Mouse (Mus musculus): Measurements from ENCODE around the gene Phf5a.

Gene Phf5a

DNA sequence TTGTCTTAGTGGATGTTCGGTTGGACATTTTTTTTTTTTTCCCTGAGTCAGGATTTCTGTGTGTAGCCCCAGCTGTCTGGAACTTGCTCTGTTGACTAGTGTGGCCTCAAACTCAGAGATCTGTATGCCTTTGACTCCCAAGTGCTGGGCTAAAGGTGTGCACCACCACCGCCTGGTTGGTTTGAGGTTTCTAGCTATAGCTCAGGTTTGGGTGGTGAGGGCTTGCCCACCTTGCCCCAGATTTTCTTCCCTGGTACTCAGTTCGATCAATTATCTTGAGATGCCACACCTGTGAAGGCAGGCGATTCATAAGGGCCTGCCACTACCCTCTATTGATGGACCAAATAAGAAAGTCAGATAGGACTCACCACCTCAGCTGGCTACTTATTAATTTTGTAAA is 24.6 kb downstream of the Phf5a start:
- DNase-seq = peak; percentile 23

DNA sequence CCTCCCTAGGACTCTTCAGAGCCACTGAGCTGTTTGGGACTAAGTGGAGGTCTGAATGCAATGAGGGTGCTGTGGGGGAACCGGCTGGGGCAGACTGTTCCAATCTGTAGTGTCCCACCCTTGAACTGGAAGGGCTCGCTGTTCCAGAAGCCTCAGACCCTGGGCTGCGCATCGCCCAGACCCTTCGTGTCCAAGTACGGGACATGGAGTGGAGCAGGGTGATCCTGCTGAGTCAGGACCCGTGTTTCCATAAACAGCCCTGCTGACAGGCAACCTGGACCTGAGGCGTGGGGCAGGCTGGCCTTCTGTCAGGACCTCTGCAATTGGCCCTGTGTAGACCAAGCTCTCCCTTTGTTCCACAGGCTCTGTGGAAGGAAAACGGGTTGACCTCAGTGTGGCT is 25.0 kb downstream of the Phf5a start:
- peak; percentile 42 for DNase-seq

DNA sequence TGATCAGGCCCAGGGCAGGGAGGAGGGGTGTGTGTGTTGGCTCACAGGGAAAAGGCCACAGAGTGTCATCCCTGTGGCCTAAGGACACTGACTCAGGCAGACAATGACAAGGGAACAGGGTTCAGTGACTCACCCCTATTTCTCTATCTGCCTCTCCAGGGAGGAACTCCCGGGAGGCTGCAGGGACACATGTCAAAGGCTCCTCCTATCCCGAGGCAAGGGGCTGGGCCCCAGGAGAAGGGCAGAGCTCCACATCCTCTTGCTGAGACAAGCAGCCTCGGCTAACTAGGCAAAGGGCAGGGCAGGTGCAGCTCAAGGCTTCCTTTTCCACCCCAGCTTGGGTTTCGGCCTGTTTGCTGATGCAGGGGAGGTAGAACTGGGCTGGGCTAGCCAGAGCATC is 26.0 kb downstream of the Phf5a start:
- DNase-seq = peak; percentile 42

- peak; percentile 23 for DNase-seq
Measured at GRCm38 (mm10) chr15:81845033-81845625, 26.6 kb downstream of the Phf5a start.

DNA sequence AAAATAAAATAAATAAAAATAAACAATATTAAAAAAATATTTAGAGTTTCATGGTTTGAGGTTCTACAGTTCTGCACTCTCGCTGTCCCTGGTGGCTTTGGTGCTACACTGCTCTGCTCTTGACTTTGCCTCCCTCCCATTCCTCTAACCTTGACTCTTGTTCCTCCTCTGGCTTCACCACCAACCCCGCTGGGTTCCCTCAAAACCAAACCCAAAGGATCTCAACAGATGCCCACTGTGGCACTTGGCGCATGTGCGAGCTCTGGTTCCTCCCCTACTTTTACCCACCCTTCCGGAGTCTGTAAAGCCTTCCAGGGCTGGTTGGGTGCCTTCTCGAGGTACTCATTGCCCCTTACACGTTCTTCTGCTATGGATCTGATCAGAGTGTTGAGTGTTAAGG is 29.4 kb downstream of the Phf5a start:
- peak; percentile 51 for DNase-seq

DNA sequence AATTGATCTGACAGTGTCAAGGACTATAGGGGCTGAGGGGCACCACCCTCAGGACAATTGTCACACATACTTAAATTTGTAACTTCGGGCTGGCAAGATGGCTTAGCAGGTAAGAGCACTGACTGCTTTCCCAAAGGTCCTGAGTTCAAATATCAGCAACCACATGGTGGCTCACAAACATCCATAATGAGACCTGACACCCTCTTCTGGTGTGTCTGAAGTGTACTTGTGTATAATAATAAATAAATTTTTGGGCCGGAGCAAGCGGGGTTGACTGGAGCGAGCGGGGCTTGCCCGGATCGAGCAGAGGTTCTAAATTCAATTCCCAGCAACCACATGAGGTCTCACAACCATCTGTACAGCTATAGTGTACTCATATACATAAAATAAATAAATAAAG is 31.4 kb downstream of the Phf5a start:
- DNase-seq = peak; percentile 56

DNA sequence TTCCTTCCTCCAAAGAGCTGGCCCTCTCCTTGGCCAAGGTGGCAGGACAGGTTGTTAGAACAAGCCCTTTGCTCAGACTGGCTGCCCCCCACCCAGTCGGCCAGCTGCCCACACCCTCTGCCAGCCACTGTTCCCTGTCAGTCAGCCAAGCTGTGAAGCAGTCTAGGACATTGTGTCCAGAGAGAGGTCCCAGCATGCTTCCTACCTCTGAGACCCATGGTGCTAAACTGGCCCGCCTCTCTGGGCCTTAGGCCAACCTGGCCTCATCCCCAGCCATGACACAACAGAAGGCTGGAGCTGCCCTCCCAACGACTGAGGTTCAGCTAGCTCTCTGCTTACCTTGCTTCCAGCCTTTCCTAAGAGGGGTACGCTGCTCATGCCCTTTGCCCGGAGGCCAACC is 32.1 kb downstream of the Phf5a start:
- DNase-seq = peak; percentile 99

DNA sequence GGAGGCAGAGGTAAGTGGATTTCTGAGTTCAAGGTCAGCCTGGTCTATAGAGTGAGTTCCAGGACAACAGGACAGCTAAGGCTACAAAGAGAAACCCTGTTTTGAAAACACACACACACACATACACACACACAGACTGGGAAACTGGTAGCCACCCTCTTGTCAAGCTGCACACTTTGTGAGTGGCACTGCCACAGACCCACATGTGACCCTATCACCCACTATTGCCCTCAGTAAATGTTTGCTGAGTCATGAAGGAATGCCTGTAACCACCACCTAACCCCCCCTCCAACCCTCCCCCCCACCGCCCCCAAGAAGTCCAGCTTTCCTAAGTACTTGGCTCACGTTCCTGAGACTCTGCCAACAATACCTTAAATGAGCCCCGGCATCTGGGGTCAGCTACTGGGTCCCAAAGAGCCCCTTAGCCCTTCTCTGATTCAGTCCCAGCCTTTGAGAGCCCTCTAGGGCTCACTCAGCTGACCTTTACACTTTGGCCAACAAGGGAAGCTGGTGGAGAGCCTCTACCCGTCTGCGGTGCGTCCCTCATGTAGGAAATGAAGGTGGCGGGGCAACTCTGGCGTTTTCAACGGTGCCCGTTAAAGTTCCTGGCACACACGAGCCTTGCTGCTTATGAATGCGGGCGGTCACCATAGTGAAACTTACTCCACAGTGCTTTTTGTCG is 33.0 kb downstream of the Phf5a start:
- no peak for DNase-seq

DNA sequence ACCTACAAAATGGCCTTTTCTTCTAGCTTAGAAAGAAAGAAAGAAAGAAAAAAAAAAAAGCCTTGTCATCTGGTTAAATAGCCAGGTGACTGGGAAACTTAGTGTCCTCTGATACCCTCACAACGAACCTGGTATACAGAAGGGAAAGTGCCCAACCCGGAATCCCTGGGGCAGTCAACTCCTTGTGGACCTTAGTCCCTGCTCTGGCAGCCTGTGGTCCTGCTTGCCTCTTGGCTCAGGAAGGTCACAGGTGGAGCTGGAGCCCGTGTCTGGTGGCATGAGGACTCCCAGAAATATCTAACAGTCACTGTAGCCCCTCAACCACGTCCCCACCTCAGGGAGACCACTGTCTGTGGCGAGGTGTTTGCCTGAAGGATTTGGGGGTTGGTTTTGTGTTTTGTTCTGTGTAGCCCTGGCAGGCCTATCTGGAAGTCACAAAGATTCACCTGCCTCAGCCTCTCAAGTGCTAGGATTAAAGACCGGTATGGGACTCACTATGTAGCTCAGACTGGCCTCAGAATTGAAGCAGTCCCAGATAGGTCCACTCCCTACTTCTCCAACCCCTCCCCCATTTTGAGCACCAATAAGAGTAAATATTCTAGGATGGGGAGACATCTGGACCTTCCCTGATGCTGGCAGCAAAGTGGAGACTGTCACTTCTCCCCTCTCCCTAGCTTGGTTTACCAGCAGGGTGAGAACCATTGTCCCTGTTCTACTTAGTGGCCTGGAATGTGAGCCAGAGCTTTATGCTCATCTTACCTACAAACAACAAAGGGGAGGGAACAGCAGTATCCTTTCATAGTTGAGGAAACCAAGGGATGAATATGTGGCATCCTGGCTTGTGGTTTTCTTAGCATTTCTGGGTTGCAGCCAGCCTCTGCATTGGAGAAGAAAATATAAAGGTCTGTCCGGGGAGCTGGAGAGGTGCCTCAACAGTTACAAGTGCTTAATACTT is 34.5 kb downstream of the Phf5a start:
- DNase-seq = no peak

DNA sequence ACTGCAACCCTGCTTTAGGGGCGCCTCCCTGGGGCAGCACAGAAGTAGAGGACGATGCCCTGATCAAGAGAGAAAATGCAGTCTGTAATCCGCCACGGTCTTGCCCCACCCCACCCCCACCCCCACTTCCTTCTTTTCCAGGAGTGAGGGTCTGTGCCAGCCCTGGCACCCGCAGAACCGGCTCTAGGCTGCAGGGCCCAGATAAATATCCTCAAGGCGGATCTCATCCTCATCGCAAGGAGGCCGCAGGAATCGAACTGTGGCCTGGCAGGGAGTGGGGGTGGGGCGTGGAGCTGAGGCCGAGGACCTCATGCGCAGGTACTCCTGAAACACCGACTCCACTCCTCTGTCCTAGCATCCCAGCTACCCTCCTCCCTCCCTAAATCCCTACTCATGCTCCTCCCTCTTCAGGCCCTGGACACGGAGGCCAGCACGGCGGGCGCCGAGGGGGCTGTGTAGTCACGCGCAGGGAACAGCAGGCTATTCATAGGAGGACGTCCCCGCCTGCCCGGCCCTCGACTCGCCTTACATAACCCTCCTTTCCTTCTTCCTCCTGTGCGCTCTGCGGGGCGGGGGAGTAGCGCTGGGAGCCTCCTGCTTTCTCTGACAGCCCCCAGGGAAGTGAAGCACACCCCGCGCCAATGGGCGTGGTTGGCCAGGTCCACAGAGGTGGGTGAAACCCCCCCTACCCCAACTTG is 35.4 kb downstream of the Phf5a start:
- peak; percentile 96 for DNase-seq

DNA sequence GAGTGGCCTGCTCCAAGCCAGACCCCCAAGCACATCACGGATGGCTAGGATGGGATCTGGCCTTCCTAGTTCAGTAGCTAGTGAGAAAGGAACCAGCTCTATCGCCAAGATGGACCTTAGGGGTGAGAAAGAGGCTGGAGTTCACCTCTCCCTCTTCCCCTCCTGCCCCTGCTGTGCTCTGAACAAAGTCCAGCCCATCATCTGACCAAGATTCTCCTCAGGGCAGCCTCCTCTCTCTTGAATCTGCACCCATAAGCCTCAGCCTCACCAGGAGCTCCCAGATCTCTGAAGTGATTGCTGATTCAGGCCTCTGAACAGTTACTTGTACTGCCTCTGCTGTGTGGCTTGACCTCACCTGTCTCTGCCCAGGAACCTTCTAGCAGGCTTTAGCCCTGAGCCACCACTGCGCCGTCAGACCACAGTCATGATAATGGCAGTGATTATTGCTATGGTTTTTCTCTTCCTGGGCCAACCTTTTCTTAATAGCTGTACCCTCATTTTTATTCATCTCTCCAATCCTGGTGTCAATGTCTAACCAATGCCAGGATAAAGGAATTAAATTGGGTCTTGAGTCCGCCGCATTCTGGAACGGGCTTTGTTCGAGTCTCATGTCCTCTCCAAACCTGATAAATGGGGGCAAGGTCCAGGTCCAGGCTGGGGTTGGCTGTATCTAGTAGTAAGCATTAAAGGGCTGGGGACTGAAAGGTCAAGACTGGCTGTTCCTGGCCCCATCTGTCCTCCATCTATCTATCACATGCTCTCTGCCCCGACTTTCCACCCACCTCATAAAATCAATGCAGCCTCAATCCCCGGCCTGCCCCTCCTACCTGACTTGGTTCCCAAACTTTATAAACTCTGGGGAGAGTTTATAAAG is 36.5 kb downstream of the Phf5a start:
- DNase-seq = peak; percentile 52

GRCm38 (mm10) chr15:81834171-81834841 is 37.4 kb downstream of the Phf5a start:
- peak; percentile 72 for DNase-seq

DNA sequence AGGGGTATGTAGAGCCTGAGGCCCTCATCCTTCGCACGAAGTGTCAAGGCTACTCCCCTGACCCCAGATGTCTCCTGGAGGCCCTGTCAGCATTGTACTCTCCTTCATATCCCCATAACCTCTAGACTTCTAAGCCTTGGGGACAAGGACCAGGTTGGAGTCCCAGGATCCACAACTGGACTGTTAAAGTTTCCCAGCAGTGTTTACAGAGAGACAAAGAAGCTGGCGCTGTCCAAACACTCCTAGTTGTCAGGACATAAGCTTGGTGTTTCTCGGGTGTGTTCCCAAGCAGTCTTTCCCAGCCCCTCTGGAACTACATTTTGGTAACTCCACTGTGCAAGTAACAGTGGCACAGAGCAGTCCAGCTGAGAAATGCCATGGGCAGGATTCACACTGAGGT is 38.2 kb downstream of the Phf5a start:
- DNase-seq = no peak

DNA sequence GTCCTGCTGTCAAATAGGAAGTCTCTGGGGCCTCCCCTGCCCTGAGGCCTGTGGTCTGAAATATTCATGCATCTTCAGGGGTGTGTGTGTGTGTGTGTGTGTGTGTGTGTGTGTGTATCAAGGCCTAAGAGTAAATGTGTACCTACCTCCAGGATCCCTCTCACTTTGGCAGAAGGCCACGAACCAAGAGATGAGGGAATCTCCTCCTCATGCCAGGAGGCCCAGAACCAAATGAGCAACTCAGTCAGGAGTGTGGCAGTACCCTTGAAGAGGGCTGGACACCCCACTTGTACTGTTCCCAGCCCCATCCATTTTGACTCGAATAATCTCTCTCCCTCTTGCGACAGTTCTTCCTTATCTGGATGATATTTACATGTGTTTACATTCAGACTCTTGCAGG is 39.5 kb downstream of the Phf5a start:
- peak; percentile 66 for DNase-seq

GRCm38 (mm10) chr15:81831136-81831825 is 40.4 kb downstream of the Phf5a start:
- DNase-seq = peak; percentile 94

DNA sequence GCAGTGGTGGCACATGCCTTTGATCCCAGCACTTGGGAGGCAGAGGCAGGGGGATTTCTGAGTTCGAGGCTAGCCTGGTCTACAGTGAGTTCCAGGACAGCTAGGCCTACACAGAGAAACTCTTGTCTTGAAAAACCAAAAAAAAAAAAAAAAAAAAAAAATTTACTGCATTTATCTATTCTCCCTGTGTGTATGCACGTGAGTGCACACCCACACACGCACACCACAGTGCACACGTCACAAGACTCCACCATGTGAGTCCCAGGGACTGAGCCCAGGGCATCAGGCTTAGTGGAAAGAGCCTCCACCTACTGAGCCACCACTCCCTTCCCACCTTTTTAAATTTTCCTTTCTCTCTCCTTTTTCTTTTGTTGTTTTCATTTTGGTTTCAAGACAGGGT is 41.2 kb downstream of the Phf5a start:
- DNase-seq = no peak

DNA sequence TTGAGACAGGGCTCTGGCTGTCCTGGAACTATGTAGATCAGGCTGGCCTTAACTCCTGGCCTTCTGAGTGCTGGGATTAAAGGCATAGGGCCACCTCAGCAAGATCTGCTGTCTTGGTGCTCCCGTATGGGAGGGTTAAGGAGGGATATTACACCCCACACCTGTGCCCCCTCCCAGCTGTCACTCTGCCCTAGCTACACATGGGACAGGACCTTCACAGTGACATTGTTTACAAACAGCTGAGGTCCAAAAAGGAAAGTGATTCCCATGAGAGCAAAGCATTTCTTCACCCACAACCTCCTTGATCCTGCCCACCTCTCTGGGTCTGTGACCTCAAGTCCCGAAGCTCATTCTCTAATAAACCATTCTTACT is 42.5 kb downstream of the Phf5a start:
- no peak for DNase-seq

DNA sequence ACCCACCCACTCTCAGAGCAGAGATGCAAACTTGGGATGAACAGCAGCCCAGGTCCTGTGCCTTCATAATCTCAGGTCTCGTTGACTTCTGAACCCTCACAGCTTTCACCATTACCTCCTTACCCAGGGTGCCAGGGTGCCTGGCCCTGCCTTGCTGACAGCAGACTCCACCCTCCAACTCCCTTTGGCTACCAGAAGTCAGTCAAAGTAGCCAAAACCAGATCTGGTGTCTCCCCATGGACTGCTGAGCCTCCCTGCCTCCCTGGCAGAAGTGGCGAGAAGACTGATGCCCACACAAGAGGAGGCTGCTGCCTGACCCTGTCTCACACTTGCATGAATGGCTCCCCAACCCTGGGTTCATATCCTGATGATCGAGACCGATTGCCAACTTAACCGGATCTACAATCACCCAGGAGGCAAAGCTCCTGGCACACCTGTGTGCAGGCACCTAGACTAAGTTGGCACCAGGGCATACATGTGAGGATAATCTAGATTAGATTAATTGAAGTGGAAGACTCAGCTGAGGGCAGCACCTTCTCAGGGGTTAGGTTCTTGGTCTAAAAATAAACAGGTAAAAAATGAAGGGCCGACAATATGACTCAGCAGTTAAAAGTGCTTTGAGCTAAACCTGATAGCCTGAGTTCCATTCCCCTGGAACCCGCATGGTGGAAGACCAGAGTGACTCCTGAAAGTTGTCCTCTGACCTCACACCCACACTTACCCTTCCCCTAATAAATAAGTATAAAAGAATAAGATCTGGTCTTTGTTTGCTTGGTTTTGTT is 43.1 kb downstream of the Phf5a start:
- DNase-seq = no peak

DNA sequence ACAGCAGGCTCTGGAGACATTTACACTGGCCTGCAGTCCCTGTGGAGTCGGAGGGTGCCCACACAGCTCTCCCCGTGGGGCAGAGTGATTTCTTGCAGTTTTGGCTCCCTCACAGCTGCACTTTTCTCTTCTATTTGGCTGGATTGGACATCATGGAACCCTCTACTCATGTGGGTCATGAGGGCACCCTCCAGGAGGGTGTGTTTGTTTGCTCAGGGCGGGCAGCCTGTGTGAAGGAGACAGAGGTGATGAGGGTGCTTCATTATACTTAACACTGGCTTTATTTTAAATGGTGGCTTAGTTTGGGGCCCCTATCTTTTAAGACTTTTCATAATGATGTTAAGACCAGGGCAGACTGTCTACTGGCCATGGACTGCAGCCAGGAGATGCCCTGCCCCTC is 46.9 kb downstream of the Phf5a start:
- DNase-seq = no peak

- no peak for DNase-seq
Measured at GRCm38 (mm10) chr15:81822631-81823030, 49.1 kb downstream of the Phf5a start.
